Mouse (Mus musculus): ENCODE results near the gene Dock1. TPM values are rescaled to one million over a fixed set of nuclear protein-coding genes. Genes with fewer than 3 reads are reported as not detected.

Gene Dock1
- polyA plus RNA-seq, 1 experiment from 2014 or later, result 29.0 TPM

GRCm38 (mm10) chr7:135205111-135205510 is 534.7 kb downstream of the Dock1 start:
- H3K9ac ChIP-seq, result no peak overlapping the region
- H3K4me1 ChIP-seq, result no peaks in the 10 kb centered on the region
- 80% methylated on average over 5 of the region's 5 CpGs for WGBS
- H3K27me3 ChIP-seq (replicated peaks), result no peaks in the 10 kb centered on the region
- no peak overlapping the region for H3K4me2 ChIP-seq
- H3K9me3 ChIP-seq, result no peaks in the 10 kb centered on the region
- ATAC-seq (ENCODE audit: insufficient read depth, low FRiP score, low read depth), result no peak
- H3K27ac ChIP-seq, result no peak overlapping the region
- H3K36me3 ChIP-seq, result no peaks in the 10 kb centered on the region
- no peak overlapping the region for H3K4me3 ChIP-seq (replicated peaks)

DNA sequence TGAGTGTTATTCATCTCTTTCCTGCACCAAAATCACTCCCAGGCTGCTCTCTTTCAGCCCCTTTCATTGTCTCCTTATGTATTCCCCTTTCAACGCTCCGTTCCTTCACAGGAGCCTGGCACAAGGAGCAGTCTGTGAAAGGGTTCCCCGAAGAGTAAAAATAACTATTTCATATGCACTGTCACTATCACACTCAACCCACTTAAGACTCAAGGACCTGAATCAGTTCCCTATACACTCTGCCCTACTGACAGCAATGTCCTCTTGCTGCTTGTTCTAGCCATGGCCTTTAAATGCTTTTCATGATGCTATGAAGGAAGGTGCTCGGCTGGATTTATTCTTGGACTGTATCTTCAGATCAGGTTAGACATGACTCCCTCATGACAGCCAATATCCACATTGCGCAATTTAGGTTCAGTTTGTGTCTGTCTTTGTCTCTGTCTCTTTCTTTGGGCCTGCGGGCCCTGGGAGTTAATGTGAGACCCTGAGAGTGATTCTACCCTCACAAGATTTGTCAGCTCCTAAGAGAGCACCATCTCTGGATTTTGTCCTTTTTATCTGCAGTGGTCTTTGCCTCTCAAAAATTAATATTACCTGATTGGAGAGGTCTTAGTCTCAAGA is 538.6 kb downstream of the Dock1 start:
- Histone ChIP-seq H3K36me3 (no peaks in the 10 kb centered on the region), H3K27ac (no peak overlapping the region), H3K9ac (no peak overlapping the region), H3K4me1 (no peaks in the 10 kb centered on the region), H3K4me2 (no peak overlapping the region), H3K9me3 (no peaks in the 10 kb centered on the region), H3K27me3 (replicated peaks) (no peaks in the 10 kb centered on the region), H3K4me3 (replicated peaks) (no peak overlapping the region)
- no peak for ATAC-seq (ENCODE audit: insufficient read depth, low FRiP score, low read depth)
- WGBS, result 90% methylated on average over 6 of the region's 6 CpGs

DNA sequence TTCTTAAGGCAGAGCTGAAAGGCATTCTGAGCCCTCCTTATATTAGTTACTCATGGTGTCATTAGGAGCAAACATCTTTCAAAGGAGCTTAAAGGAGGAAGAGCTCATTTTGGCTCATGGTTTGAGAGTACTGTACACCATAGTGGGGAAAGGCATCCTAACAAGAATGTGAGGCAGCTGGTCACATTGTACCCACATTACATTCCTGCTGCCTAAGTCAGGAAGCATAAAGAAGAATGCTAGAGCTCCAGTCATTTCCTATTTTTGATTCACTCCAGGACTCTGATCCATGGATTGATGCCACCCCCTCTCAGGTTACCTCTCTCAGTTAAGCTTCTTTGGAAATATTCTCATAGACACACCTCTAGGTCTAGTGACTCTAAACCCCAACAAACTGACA is 539.8 kb downstream of the Dock1 start:
- Histone ChIP-seq H3K9ac (no peak overlapping the region), H3K4me3 (replicated peaks) (no peak overlapping the region), H3K4me2 (no peak overlapping the region), H3K27me3 (replicated peaks) (no peaks in the 10 kb centered on the region), H3K27ac (no peak overlapping the region), H3K9me3 (no peaks in the 10 kb centered on the region), H3K36me3 (no peaks in the 10 kb centered on the region), H3K4me1 (no peaks in the 10 kb centered on the region)
- ATAC-seq (ENCODE audit: insufficient read depth, low FRiP score, low read depth), result no peak

DNA sequence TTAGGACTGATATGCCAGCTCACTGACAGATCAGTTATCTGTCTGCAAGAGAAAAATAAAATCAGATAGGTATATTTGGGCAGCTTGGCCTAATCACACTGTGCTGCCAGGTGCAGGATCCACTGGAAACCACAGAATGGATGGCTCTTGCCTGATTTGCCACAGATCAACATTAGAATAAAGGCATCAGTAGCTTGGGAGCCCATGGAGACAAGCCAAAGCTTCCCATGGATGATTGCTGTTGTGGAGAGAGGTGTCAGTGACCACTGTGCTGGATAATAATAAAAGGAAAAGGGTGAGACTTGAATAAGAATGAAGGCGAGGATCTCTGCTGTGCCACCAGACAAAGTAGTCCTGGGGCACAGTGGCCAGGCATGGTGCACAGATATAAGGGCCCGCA is 540.4 kb downstream of the Dock1 start:
- no peak for ATAC-seq (ENCODE audit: insufficient read depth, low FRiP score, low read depth)
- WGBS, result 81% methylated on average over 2 of the region's 2 CpGs
- H3K9ac ChIP-seq, result no peak overlapping the region

DNA sequence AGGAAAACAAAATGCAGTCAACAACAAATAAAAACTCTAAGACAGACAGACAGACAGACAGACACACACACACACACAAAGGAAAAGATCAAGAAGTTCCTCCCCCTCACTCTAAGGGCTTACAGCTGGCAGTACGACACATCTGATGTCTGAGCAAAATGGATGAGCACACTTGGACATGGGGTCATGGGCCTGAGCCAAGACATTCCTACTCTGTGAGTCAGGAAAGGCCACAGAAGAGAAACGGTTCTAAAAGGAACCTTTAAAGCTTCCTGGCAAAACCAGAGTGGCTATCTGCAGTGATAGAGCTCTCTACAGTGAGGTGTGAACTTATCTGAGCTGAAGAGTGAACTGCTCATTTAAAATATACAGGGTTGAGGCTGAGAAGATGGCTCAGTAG is 542.1 kb downstream of the Dock1 start:
- H3K9ac ChIP-seq, result no peak overlapping the region
- no peaks in the 10 kb centered on the region for H3K36me3 ChIP-seq
- H3K4me3 ChIP-seq (replicated peaks), result no peak overlapping the region
- no peak overlapping the region for H3K4me2 ChIP-seq
- peak; percentile 22; the same call in 1 of the 2 replicates for ATAC-seq (ENCODE audit: insufficient read depth, low FRiP score, low read depth)
- no peaks in the 10 kb centered on the region for H3K4me1 ChIP-seq
- H3K27me3 ChIP-seq (replicated peaks), result no peaks in the 10 kb centered on the region
- 33% methylated on average over 2 of the region's 2 CpGs for WGBS
- H3K9me3 ChIP-seq, result no peaks in the 10 kb centered on the region
- no peak overlapping the region for H3K27ac ChIP-seq

More for the DNA sequence above, 540.4 kb downstream of the Dock1 start:
- no peaks in the 10 kb centered on the region for H3K4me1 ChIP-seq
- H3K4me3 ChIP-seq (replicated peaks), result no peak overlapping the region
- H3K9me3 ChIP-seq, result no peaks in the 10 kb centered on the region
- H3K4me2 ChIP-seq, result no peak overlapping the region
- H3K36me3 ChIP-seq, result no peaks in the 10 kb centered on the region
- H3K27me3 ChIP-seq (replicated peaks), result no peaks in the 10 kb centered on the region
- H3K27ac ChIP-seq, result no peak overlapping the region

DNA sequence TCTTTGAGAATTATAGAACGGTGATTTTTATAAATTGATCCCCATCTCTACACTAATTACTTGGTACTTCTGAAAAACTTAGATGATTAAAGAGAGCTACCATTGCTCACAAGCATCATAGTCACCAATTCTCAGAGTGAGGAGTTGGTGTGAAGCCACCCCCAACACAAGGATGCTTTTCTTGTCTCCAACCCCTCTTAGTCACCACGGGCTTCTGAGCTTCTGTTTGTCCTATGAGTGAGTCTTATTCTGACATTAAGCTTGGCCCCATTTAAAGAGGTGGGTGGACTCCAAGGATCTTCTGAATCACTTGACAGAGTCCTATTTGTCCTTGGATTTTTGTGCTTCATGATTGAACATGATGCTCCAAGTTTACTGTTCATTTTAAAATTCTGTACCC is 551.0 kb downstream of the Dock1 start:
- Histone ChIP-seq H3K4me3 (replicated peaks) (no peak overlapping the region), H3K4me2 (no peak overlapping the region), H3K9me3 (no peaks in the 10 kb centered on the region), H3K27me3 (replicated peaks) (no peaks in the 10 kb centered on the region), H3K9ac (no peak overlapping the region), H3K36me3 (no peaks in the 10 kb centered on the region), H3K4me1 (no peaks in the 10 kb centered on the region), H3K27ac (no peak overlapping the region)
- WGBS, result 81% methylated on average over 2 of the region's 2 CpGs
- ATAC-seq (ENCODE audit: insufficient read depth, low FRiP score, low read depth), result no peak

Measured in stomach, embryonic 15.5 days (tissue).